Mouse (Mus musculus) heart, embryonic 14.5 days (tissue): Measurements from ENCODE around the gene Spc24. TPM values are rescaled to one million over a fixed set of nuclear protein-coding genes. Genes with fewer than 3 reads are reported as not detected.

ENCODE experiments used
- ATAC-seq: fragments of 200-750 bp; cut with Nextera tagmentation; 2 replicates; pipeline ENCODE4 v1.8.0; 2017; ENCODE audit warnings: low read depth, moderate TSS enrichment; ENCODE audit not compliant: insufficient number of reproducible peaks, insufficient read depth, low FRiP score
- H3K27ac ChIP-seq, 2 experiments: fragments of 200-500 bp in 1 of 2; fragments of 300-500 bp in 1 of 2; sonication (generic) in 1 of 2; replicated peaks in 1 of 2; 2 replicates each; pipeline ENCODE4 v1.5.1; 2012 to 2014; ENCODE audit warnings: low read depth in 2 of 2, low read length in 2 of 2, control low read depth in 1 of 2, mild to moderate bottlenecking in 1 of 2, mixed read lengths in 1 of 2; ENCODE audit not compliant: control insufficient read depth in 1 of 2, insufficient read depth in 1 of 2
- H3K27me3 ChIP-seq: fragments of 300-500 bp; sonication (generic); 2 replicates; pipeline ENCODE4 v1.6.1; 2014; ENCODE audit warnings: mild to moderate bottlenecking, low read length, control low read depth; ENCODE audit not compliant: control insufficient read depth, insufficient read depth
- H3K36me3 ChIP-seq: fragments of 300-500 bp; sonication (generic); 2 replicates; pipeline ENCODE4 v1.6.1; 2014; ENCODE audit warnings: mild to moderate bottlenecking, control low read depth, low read length, mixed read lengths; ENCODE audit not compliant: control insufficient read depth, insufficient read depth
- H3K4me1 ChIP-seq, 2 experiments: fragments of 200-500 bp in 1 of 2; fragments of 300-500 bp in 1 of 2; sonication (generic) in 1 of 2; 2 replicates each; pipeline ENCODE4 v1.6.1; 2012 to 2014; ENCODE audit warnings: low read length in 2 of 2, control low read depth in 1 of 2, mixed read lengths in 1 of 2; ENCODE audit not compliant: control insufficient read depth in 2 of 2, insufficient read depth in 2 of 2
- H3K4me2 ChIP-seq: fragments of 300-500 bp; sonication (generic); 2 replicates; pipeline ENCODE4 v1.6.1; 2014; ENCODE audit warnings: mild to moderate bottlenecking, low read length
- H3K4me3 ChIP-seq, 2 experiments: fragments of 200-500 bp in 1 of 2; fragments of 300-500 bp in 1 of 2; sonication (generic) in 1 of 2; 2 replicates each; pipeline ENCODE4 v1.5.1; 2012 to 2014; ENCODE audit warnings: low read length in 2 of 2, mild to moderate bottlenecking in 2 of 2, control low read depth in 1 of 2, low read depth in 1 of 2, moderate library complexity in 1 of 2; ENCODE audit not compliant: control insufficient read depth in 1 of 2, insufficient read depth in 1 of 2
- H3K9ac ChIP-seq: fragments of 300-500 bp; sonication (generic); 2 replicates; pipeline ENCODE4 v1.6.1; 2014; ENCODE audit warnings: mild to moderate bottlenecking, low read length
- H3K9me3 ChIP-seq: fragments of 300-500 bp; sonication (generic); 2 replicates; pipeline ENCODE4 v1.6.1; 2016; ENCODE audit warnings: low read length, control low read depth; ENCODE audit not compliant: control insufficient read depth
- WGBS: fragments of 180-500 bp; shearing (Covaris S2); extraction: QIAGEN DNeasy Blood & Tissue Kit; methylation state at CpG from one replicate; pipeline ENCODE4 v1.1.7; 2014; 5-methylcytosine and 5-hydroxymethylcytosine counted together
- microRNA-seq: library from miRNA; unstranded; fragments of <30 nt; microRNA quantifications from one replicate; pipeline ENCODE4, GENCODE M21; 2016
- polyA plus RNA-seq: library from polyadenylated mRNA; unstranded; fragments of >200 nt; fragmentation: Nextera tagmentation; extraction: Ambion mirVana; gene quantifications from 2 replicates; pipeline ENCODE4 v1.2.1, GENCODE M21; 2014

The Spc24 gene
- polyA plus RNA-seq, 1 experiment from 2014 or later, result 97.9 TPM

- no peaks in the 10 kb centered on the region for H3K27me3 ChIP-seq
- H3K4me1 ChIP-seq, result no peaks in the 10 kb centered on the region
- H3K36me3 ChIP-seq, result peaks cover 68% of the 10 kb centered on the region
- no peak overlapping the region for H3K27ac ChIP-seq
- no peak overlapping the region for H3K9ac ChIP-seq
- WGBS, result 80% methylated on average over 4 of the region's 4 CpGs
- no peak for ATAC-seq
- H3K4me2 ChIP-seq, result no peak overlapping the region
- H3K4me3 ChIP-seq, result no peak overlapping the region
- no peaks in the 10 kb centered on the region for H3K9me3 ChIP-seq
Observed at GRCm38 (mm10) chr9:21706085-21706484, 54.0 kb downstream of the Spc24 start.

Small RNAs within 50 kb of the gene (microRNA-seq; reads per million reads assigned to microRNA genes)
- gene Mir7083, result 13.7 reads per million, percentile 26 among the genes with 10 or more reads in this experiment

Other genes with a start within 250 kb of the Spc24 start
- 2.4 and 2.9 TPM in 2 replicates for gene AB124611, start 234.1 kb downstream of the Spc24 start, polyA plus RNA-seq
- gene Carm1, start 213.4 kb downstream of the Spc24 start, polyA plus RNA-seq, result 38.1 and 41.0 TPM in 2 replicates
- gene Timm29, start 167.6 kb downstream of the Spc24 start, polyA plus RNA-seq, result 38.1 and 40.0 TPM in 2 replicates
- 11.5 and 11.7 TPM in 2 replicates for gene Yipf2, start 167.5 kb downstream of the Spc24 start, polyA plus RNA-seq
- 51.1 and 52.8 TPM in 2 replicates for gene Smarca4, start 144.1 kb downstream of the Spc24 start, polyA plus RNA-seq
- 7.3 and 10.8 TPM in 2 replicates for gene Ldlr, start 36.8 kb downstream of the Spc24 start, polyA plus RNA-seq
- 11.1 and 11.6 TPM in 2 replicates for gene Kank2, start 38.4 kb upstream of the Spc24 start, polyA plus RNA-seq
- gene Angptl8, start 75.2 kb upstream of the Spc24 start, polyA plus RNA-seq, result 1.4 and 1.6 TPM in 2 replicates
- 42.4 and 44.5 TPM in 2 replicates for gene Dock6, start 92.3 kb upstream of the Spc24 start, polyA plus RNA-seq
- gene Rab3d, start 157.9 kb upstream of the Spc24 start, polyA plus RNA-seq, result 7.8 and 9.0 TPM in 2 replicates
- 2.4 and 3.0 TPM in 2 replicates for gene Ccdc159, start 167.2 kb upstream of the Spc24 start, polyA plus RNA-seq
- 48.1 and 58.8 TPM in 2 replicates for gene Tmem205, start 167.3 kb upstream of the Spc24 start, polyA plus RNA-seq
- gene Plppr2, start 176.7 kb upstream of the Spc24 start, polyA plus RNA-seq, result 2.4 and 4.5 TPM in 2 replicates
- 8.3 and 9.8 TPM in 2 replicates for gene Swsap1, start 195.5 kb upstream of the Spc24 start, polyA plus RNA-seq
- 2.6 and 4.9 TPM in 2 replicates for gene Epor, start 203.2 kb upstream of the Spc24 start, polyA plus RNA-seq
- gene Rgl3, start 229.1 kb upstream of the Spc24 start, polyA plus RNA-seq, result 0.66 and 0.97 TPM in 2 replicates
- gene Ccdc151, start 242.3 kb upstream of the Spc24 start, polyA plus RNA-seq, result 0.23 TPM in 1 of 2 replicates, not detected in the other
- gene Prkcsh, start 242.5 kb upstream of the Spc24 start, polyA plus RNA-seq, result 56.3 and 56.6 TPM in 2 replicates